Mouse (Mus musculus): ENCODE measurements at regions not wholly inside any gene's neighbourhood (a gene's known extent, or its start where the extent isn't known, plus 50 kb on each side); places are given as distances from the start of the nearest gene placed in this dataset.

DNA sequence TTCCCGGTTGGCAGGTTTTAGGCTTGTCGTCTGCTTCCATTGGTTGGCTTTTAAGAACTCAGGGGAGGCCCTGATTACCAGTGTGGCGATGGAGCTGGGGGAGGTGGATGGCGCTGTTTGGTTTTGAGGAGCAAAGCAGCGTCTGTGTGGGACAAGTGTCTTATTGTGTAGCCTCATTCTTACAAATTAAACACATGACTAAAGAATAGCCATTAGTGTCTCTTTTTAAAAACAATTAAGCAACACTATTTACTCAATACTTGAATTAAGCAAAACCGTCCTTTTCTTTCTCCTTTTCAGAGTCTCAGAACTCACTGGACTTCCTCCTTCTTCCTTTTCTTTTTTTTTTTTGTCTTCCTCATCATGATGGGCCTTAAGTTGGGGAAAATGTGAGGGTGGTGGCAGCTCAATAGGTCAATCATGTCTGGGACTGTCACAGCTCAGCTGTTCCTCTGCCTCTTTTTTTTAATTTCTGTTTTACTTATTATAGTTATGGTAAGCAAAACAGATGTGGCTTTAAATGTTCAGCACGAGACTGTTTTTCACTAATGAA, 89.1 kb downstream of the Kcnrg start:
- no peak for DNase-seq (ENCODE audit: low spot score in 2 of 2)

DNA sequence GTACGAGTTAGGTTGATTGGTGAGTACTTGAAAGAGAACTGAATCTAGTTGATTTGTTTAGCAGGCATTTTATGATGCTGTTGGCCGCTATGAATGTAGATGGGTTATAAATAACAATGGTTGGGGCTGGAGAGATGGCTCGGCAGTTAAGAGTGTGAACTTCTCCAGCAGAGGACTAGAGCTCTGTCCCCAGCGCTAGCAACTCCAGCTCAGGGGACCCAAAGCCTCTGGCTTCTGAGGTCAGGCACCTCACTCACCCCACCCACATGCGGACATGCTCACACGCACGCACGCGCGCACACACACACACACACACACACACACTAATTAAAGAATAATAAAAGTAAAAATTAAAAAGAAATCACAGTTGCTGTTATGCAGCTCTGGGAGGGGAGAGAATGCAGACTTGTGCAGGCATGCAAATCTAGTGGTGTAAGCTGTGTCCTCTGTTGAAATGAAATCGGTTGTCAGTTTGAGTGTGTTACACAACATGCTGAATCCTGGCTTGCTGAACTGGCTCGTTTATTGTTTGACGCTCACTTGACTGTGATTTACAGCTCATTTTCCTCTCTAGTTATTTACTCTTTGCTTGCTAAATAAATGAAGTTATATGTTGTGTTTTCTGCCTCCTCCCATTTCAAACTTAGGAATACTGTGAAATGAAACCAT, 89.8 kb downstream of the Kcnrg start:
- no peak for DNase-seq (ENCODE audit: low spot score in 2 of 2)

- DNase-seq (ENCODE audit: low spot score in 2 of 2): no peak
Measured at GRCm38 (mm10) chr14:61697704-61698103, 90.4 kb downstream of the Kcnrg start.

DNA sequence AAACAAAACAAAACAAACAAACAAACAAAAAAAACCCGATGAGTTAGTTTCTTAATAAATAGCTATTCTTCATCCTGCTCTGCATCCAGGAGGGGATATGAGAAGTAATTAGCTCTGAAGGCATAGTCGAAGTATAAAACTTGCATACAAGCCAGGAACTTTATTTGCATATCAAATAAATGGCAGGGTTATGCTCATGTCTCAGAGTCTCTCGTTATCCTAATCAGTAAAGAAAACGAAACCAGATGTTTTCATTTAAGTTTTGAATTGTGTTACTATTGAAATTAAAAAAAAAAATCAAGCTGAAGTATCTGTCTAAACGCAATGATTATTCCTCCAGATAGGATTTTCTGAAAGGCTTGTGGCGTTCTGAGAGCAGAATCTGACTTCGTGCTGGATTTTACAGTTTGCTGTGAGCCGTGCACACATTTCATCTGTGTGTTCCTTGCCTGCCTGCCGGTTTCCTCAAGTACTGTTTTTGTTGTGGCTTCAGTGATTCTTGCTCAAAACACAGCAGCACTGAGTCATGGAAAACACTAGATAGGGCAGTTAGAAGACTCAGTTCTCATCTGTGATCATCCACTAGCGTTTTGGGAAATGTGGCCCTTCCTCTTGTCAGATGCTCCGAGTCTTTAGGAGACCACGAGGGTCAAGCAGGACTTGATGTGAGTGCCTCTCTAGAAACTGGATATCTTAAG, 91.2 kb downstream of the Kcnrg start:
- no peak for DNase-seq (ENCODE audit: low spot score in 2 of 2)

DNA sequence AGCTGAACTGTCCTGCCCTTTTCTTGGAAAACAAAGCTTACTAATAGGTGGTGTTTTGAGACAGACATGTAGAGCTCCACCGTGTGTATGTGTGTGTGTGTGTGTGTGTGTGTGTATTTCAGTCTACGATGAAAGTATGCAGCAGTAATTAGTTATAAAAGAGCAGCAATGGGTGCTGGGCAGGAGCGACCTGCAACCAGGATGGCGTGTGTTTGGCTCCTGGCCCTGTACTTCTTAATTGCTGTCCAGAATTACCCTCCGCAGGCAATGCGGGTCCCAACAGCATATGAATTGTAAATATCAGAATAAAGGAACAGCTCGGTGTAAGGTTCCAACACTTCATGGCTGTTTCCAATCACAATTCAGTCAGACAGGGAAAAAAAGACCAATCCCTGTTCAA, 92.4 kb downstream of the Kcnrg start:
- DNase-seq (ENCODE audit: low spot score in 2 of 2): no peak

DNA sequence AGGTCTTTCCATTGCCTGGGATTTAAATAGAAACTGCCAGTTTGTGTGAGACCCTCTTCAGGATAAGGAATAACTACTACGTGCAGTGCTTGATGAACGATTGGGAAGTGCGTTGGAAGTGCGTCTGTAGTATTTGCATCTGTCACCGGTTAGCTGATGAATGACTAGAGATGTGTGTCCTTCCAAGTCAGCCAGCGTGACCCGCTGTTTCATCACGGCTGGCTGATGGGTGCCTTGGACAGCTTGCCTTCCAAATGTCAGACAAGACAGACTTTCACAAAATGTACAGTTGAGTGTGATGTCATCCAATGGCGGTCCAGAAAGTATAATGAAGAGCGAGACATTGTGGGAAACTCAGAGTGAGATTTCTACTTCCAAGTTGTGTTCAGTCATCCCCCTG, 93.9 kb downstream of the Kcnrg start:
- no peak for DNase-seq (ENCODE audit: low spot score in 2 of 2)

- no peak for DNase-seq (ENCODE audit: low spot score in 2 of 2)
Measured at GRCm38 (mm10) chr14:61703916-61704315, 96.7 kb downstream of the Kcnrg start.

DNA sequence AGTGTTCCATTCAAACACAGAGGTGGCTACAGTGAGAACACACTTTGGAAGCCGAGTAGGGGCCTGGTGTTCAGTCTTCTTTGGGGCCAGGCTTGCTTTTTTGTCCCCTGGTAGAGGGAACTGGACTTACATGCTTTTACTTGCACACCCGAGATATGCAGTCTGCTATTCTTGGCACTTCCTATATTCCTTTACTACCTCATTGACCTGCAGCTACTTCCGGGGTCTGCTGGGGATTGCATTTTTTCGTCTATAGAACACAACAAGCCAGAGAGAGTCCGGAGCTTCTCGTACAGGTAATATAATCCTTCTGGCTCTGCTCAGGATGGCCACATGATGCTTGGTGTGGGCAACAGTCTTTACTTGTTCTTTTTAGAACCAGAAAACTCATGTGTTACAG, 99.7 kb downstream of the Kcnrg start:
- DNase-seq (ENCODE audit: low spot score in 2 of 2): no peak

GRCm38 (mm10) chr14:61708331-61708730, 101.1 kb downstream of the Kcnrg start:
- no peak for DNase-seq (ENCODE audit: low spot score in 2 of 2)

GRCm38 (mm10) chr14:61715746-61716145, 108.5 kb downstream of the Kcnrg start:
- peak; percentile 22 to 37 for DNase-seq (ENCODE audit: low spot score in 2 of 2)

DNA sequence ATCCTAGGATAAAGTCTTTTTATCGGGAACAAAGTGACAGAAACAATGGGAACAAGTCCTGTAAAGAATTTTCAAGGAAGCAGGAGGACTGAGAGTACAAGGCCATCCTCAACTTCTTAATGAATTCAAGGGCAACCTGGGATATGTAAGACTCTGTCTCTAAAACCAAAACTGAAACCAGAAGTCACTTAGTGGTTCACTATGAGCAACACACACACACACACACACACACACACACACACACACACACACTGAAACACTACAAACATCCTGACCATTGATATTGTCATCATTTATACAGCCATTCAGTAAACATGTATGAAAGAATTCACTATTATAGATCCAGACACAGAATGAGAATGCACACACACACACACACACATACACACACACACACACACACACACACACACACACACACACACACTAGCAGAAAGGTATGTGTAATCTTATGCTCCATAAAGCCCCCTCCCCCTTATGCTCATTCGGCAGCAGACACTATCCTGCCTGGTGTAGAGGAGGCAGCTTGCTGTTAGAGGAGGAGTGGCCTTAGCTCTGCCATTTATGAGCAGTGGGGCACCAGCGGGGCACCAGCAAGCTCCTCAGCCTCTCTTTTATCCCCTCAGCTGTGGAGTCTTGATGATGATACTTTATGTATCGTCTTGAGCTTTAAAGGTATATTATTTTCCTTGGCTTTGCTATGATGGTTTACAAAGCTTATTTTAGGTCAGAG, 111.3 kb downstream of the Kcnrg start:
- DNase-seq (ENCODE audit: low spot score in 2 of 2): no peak

- no peak for DNase-seq (ENCODE audit: low spot score in 2 of 2)
Measured at GRCm38 (mm10) chr14:61721302-61721701, 114.0 kb downstream of the Kcnrg start.

DNA sequence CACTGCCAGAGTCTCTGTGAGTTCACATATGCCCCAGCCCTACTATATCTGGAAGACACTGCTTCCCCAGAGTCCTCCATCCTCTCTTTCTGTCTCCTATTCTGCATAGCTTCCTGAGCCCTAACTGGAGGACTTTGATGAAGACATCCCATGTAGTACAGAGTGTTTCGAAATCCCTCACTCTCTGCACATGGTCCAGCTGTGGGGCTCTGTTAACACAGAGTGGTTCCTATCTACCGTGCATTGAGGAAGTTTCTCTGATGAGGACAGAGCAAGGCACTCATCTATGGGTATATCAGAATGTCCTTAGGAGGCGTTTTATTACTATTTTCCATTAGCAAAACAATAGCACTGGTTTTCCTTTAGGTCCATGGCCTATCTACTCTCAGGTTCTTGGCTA, 117.7 kb downstream of the Kcnrg start:
- no peak for DNase-seq (ENCODE audit: low spot score in 2 of 2)

- DNase-seq (ENCODE audit: low spot score in 2 of 2): no peak
Measured at GRCm38 (mm10) chr14:61728562-61728961, 121.3 kb downstream of the Kcnrg start.

GRCm38 (mm10) chr14:61735541-61735940, 128.3 kb downstream of the Kcnrg start:
- no peak for DNase-seq (ENCODE audit: low spot score in 2 of 2)

DNA sequence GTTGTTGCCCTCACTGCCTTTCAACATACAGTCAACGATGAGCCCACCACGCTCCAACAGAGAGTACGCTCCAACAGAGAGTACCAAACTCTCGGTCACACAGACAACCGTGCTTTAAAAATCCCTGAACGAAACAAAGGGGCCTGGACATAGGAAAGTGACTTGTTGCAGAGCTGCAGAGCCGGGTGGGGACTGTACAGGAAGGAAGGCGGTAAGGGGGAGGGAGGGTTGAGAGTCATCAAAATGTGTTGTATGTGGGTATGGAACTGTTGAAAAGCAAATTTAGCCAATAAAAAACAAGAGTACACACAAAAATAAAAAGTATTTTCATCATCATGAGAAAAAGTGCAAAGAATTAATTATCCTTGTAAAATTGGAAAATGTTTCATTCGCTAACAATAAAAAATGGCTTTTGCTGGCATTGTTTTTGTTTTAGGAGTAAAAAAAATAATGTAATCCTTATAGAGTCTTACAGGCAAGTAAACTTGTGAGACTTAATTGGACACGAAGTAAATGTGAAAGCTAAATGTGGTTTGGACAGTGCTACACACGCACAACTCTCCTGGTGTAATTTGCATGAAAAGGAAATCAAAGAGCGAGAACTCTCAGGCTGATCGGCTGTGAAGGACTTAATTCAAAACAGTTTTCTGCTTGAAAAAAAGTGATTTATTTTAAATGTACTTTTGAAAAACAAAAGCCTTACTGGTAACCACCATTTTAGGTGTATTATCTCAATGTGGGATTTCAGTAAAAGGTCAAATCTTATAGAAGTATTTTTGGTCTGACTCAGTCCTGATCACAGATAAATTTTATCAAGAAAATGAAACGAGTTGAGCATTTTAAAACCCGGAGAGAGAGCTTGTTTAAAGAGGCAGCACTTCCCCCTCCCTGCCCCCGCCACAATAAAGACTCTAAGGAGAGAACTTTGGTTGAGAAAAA, 129.4 kb downstream of the Kcnrg start:
- DNase-seq (ENCODE audit: low spot score in 2 of 2): peak; percentile 30 to 46

DNA sequence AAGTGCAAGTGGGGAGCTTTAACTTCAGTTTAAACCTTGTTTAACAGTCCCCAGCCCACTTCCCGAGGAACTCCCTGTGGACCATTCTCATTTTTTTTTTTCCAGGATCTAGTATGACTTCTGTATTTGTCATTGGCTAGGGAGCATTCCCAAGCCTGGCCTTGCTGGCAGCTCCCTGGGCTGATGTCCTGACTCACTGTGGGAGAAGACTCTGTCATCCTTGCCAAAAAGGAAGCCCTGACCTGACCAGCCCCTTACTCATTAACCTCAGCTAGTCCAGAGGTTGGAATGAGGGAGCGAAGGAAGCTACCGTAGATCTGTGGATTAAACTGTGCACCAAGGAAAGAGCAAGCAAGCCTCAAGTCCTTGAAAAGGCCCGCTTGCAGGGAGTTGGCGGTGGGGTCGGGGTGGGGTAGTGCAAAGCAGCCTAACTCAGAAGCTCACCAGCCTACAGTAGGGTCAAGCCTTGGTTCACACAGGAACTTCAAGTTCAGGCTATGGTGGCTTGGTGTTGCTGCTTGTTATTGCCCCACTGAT, 130.3 kb downstream of the Kcnrg start:
- peak in 1 of 2 experiments; percentile 11 for DNase-seq (ENCODE audit: low spot score in 2 of 2)

DNA sequence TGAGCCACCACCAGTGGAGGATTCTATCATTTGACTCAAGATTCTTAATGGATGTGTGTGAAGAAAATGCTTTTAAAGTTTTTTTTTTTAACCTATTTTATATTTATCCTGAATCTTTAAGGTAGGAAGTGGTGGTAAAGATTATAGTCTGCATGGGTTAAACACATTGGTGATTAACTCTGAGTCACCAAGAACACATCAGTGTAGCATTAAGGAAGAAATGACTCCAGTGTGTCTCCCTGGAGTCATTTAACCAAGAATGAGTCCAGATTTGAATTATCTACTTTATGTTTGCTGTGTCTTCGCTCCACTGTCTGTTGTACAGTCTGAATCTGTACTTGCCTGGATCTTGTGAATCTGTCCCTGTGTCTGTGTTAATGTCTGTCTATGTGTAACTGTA, 132.2 kb downstream of the Kcnrg start:
- DNase-seq (ENCODE audit: low spot score in 2 of 2): no peak

DNA sequence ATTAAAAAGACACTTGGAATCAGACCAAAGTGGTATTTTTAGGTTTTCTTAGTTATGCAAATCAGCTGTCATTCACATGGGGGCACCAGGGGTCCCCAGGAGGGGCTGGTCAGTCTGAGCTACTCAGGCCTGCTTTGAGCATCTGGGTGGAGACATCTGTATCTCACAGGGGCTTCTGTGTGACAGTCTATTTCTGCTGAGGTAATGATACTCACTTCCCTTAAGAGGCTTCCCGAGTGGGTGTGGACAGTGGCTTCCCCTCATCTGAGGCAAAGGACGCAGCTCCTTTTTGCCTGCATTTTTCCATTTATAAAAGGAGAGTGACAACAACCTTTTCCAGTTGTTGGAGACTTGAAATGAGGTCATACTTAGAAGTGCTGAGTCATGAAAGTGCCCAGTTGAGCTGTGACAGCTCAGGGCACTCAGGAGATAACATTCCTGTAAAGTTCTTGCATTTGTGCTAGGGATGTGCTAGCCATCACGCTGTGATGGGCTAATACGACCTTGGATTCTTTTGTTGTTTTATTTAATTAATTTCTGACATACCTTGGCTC, 136.7 kb downstream of the Kcnrg start:
- no peak for DNase-seq (ENCODE audit: low spot score in 2 of 2)

DNA sequence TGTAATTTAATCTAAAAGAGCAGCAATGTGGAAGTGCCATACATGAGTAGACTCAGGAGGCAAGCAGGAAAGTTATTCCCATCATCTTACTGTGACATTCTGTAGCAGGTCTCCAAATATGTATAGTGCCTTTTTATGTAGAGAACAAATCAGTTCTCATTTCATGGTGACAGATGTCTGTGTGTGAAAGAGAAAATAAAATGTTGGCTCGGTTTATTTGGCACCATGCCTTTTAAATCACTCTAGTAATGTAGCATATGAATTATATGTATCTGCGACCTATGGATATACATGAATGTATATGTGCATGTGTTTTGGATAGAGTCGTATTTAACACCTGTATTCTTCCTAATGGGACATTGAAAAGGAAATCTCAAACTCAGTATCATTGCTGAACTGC, 146.2 kb downstream of the Kcnrg start:
- no peak for DNase-seq (ENCODE audit: low spot score in 2 of 2)

DNA sequence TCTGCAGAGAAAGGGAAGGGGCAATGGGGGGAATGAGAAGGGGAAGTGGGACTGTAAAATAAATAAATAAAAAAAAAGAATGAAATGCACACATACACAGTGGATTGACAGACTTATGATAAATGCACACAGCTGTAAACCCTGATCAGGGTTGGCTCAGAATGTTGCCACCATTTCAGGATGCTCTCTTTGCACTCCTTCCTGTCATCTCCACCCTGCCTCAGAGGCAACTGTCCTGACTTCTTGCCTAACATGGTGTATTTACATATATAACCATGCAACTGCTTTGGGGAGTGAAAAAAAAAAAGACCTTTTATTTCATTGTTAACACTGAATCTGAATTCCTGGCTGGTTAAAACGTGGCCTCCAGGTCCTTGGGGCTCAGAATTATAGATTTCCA, 149.4 kb downstream of the Kcnrg start:
- DNase-seq (ENCODE audit: low spot score in 2 of 2): no peak

All from natural killer cell, adult 2 months (primary cell).